Mouse (Mus musculus) embryo, embryonic 11.5 days (tissue): Measurements from ENCODE around the gene Col16a1.

ENCODE experiments used
- DNase-seq: peaks from one replicate; pipeline ENCODE4 v3.0.0-alpha.2; 2012; ENCODE audit warnings: low read depth, low spot score

Col16a1 gene

GRCm38 (mm10) chr4:130045609-130046008 lies 2.0 kb upstream of the Col16a1 start:
- no peak for DNase-seq

- DNase-seq, result no peak
Observed at GRCm38 (mm10) chr4:130048203-130048479, 501 bp downstream of the Col16a1 start.

GRCm38 (mm10) chr4:130050056-130050824 lies 2.6 kb downstream of the Col16a1 start:
- no peak for DNase-seq

GRCm38 (mm10) chr4:130052283-130052682 lies 4.6 kb downstream of the Col16a1 start:
- no peak for DNase-seq

GRCm38 (mm10) chr4:130053111-130053510 lies 5.5 kb downstream of the Col16a1 start:
- no peak for DNase-seq

- no peak for DNase-seq
Observed at GRCm38 (mm10) chr4:130054727-130055126, 7.1 kb downstream of the Col16a1 start.

- DNase-seq, result no peak
Observed at GRCm38 (mm10) chr4:130055160-130056010, 7.7 kb downstream of the Col16a1 start.

DNA sequence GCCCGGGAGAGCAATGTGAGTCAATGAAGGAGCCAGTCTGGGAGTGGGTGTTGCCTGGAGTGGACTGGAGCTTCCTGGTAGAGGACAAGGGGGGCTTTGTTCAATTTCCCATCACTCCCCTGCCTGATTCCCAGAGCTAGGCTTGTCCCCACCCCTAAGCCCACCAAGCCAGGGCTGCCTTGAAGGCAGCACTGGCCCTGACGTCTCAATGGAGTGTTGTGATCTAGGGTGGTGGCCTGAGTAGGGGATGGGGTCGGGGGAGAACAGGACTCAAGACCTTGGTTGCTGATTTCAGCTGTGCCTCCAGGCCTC lies 8.3 kb downstream of the Col16a1 start:
- DNase-seq, result no peak

GRCm38 (mm10) chr4:130056471-130056870 lies 8.8 kb downstream of the Col16a1 start:
- DNase-seq, result no peak

DNA sequence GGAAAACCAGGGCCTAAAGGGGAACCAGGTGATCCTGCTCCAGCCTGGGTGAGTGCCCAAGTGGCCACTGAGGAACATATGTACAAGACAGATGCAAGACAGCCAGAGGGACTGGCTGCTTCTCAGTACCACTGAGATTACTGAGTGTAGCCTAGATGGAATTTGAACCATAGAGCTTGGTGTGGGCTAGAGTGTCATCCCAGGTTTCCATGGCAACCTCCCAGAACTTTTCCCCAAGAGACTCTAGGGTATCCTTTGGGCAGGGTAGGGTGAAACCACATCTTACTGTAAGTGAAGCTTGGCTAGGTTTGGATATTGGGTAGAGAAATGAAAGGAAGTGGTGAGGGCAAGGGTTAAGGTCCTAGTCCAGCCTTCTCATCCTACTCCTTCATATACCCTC lies 13.3 kb downstream of the Col16a1 start:
- DNase-seq, result no peak

- DNase-seq, result no peak
Observed at GRCm38 (mm10) chr4:130063191-130063590, 15.6 kb downstream of the Col16a1 start.

DNA sequence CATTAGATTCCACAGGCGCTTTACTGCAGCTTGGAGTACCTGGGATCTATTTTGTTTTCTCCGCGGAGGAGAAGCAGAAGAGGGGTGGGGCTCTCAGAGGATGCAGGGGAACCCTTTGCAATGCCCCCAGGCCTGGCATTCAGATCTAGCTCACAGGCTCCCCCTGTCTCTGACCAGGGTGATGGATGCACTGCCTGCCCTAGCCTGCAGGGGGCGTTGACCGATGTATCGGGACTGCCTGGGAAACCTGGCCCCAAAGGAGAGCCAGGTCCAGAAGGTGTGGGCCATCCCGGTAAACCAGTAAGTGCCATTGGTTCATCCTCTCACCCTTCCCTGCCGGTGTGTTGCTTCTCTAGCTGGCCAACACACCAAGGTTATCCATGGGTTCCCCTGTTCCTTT lies 19.2 kb downstream of the Col16a1 start:
- DNase-seq, result no peak

DNA sequence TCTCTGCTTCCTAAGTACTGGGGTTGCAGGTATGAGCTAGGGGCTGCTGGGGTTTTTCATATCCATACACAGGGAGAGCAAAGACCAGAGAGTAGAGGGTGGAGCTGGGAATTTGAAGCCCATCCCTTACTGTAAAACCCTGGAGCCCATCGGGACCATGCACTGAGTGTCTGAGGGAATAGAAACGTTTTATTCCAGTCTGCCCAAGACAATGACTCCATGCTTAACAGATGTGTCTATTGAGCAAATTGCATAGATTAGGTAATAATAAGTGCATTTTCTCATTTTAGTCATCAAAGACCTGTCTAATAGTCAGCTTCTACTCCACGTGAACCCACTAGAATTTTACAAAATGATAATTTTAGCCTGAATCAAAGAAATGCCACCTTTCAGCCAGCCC lies 22.9 kb downstream of the Col16a1 start:
- no peak for DNase-seq

DNA sequence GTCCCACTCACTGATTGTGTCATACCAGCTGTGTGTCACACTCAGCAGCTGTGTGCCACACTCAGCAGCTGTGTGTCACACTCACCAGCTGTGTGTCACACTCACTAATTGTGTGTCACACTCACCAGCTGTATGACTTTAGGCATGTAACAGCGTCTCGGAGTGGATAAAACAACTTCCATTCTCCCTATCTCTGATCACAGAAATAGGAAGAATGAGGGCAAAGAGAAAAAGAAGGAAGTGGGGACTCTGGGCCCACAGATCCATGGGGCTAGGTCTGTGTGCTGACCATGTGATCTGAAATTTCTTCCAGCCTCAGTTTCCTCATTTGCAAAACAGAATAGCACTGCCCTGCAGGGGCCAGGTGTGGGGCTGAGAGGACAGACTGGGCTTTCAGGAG lies 24.1 kb downstream of the Col16a1 start:
- DNase-seq, result no peak

- DNase-seq, result no peak
Observed at GRCm38 (mm10) chr4:130073367-130073766, 25.7 kb downstream of the Col16a1 start.

- no peak for DNase-seq
Observed at GRCm38 (mm10) chr4:130074761-130075515, 27.3 kb downstream of the Col16a1 start.

- no peak for DNase-seq
Observed at GRCm38 (mm10) chr4:130076856-130077255, 29.2 kb downstream of the Col16a1 start.

DNA sequence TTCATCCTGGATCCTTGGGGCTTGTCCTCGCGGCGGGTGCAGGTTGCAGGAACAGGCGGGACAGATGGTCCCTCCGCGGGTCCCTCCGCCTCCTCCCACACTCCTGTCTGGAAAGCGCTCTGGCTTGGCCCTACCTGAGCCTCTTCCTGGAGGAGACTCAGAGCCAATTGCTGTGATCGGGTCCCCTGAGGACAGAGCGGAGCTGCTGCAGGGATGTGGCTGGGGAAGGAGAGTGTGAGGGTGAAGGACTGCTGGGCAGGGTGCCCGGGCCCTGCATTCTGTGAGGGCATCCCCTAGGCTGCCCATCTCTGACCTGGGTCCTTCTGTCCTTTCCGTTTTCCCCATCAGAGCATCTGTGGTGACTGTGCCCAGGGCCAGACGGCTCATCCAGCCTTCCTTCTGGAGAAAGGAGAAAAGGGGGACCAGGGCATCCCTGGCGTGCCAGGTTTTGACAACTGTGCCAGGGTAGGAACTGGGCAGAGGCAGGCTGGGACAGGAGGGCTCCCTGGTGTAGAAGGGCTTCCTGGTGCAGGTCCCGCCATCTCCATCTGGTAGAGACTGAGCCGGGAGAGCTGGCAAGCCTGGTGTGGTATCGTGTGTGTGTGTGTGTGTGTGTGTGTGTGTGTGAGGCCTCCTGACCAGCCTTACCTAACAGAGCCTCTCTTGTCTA lies 31.3 kb downstream of the Col16a1 start:
- no peak for DNase-seq

DNA sequence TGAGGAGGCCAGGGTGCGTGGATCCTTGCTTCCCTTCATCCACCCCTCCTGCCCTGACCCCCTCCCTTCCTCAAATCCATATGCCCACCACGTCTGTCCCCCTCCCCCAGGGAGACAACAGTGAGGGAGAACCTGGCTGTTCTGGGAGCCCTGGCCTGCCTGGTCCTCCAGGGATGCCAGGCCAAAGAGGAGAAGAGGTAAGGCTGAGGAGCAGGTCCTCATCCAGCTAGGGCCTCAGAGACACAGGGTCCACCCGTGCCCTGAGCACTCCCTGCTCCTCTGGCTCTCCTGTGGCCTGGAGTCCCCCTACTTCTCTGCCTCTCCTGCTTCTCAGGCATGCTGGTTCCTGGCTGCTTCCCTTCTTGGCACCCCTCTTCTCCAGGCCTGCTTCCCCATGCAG lies 31.9 kb downstream of the Col16a1 start:
- DNase-seq, result no peak

- no peak for DNase-seq
Observed at GRCm38 (mm10) chr4:130081345-130082190, 33.9 kb downstream of the Col16a1 start.

DNA sequence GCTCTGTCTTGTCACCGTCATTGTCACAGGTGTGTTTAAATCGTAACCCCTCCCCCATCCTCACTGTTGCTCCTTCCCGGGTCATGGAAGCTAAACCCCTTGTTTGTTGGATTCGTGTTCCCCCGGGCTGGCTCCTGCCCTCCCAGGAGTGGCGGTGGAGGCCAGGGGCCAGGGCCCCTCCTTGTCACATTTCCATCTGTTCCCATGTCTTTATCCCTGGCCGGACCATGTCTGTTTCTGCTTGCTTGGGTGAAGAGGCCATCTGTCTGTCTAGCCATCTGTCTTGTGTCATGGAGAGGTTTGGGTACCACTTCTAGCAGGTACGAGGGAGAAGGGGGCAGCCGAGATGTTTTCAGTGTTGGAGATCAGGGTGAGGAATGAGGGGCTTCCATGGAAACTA lies 34.6 kb downstream of the Col16a1 start:
- no peak for DNase-seq
